Mouse (Mus musculus) megakaryocyte, embryonic 14.5 days (primary cell): ENCODE results near the gene Camk2g.

ENCODE experiments used
- FLI1 ChIP-seq: IDR thresholded peaks from 2 replicates; pipeline ENCODE4 v1.6.1; 2012; ENCODE audit warnings: low read length, inconsistent platforms, mixed read lengths
- GATA1 ChIP-seq: IDR thresholded peaks from 3 replicates; pipeline ENCODE4 v1.6.1; 2012; ENCODE audit warnings: mixed read lengths, low read length, inconsistent platforms, borderline replicate concordance

DNA sequence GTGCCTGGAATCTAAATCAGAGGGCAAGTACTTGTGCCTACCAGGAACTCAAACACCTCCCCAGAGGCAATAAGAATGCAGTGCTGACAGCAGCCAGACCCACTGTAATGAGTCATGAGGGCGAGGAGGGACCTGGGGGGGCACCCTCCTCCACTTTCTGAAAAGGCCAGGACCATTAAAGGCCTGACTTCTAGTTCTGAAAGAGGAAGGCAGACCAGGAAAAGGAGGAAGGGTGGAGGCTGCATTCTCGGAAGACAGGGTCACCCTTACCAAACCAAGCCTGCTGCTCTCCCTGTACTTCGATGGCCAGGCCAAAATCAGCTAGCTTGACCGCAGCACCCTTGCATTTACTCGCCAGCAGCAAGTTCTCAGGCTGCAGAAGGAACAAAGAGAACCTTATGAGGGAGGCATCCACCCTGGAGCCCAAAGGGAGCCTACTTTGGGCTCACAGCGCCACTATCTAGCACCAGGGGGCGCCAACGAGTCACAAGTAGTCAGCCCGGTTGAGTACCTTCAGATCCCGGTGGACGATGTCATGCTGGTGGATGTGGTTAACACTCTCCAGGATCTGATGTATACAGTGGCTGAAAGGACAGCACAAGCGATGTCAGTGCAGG is 28.1 kb downstream of the Camk2g start:
- TF ChIP-seq GATA1, result no peak
- TF ChIP-seq FLI1, result no peak
